Mouse (Mus musculus) urinary bladder, adult 2 months (tissue): ENCODE data around the gene Ccdc85a. TPM values are rescaled to one million over a fixed set of nuclear protein-coding genes. Genes with fewer than 3 reads are reported as not detected.
"Not testable (repeated sequence)": the region's sequence is repeated elsewhere in the genome, so short reads cannot be mapped to it uniquely, and the experiment has no call there.

Experiments used
- DNase-seq: peaks from one replicate; pipeline ENCODE4 v3.0.0; 2022; ENCODE audit warnings: low spot score
- polyA plus RNA-seq: library from polyadenylated mRNA; depleted of rRNA; stranded (reverse); fragments of >200 nt; gene quantifications from 2 replicates; pipeline ENCODE4 v1.2.3, GENCODE M21; 2012; rRNA removed

The Ccdc85a gene
- polyA plus RNA-seq, 1 experiment = 0.78 TPM

GRCm38 (mm10) chr11:28422451-28423231 lies 161.5 kb downstream of the Ccdc85a start:
- no peak for DNase-seq

GRCm38 (mm10) chr11:28415841-28416240 lies 168.3 kb downstream of the Ccdc85a start:
- no peak for DNase-seq

- DNase-seq = not testable (repeated sequence)
Observed at GRCm38 (mm10) chr11:28409880-28410279, 174.2 kb downstream of the Ccdc85a start.

GRCm38 (mm10) chr11:28397166-28397565 lies 187.0 kb downstream of the Ccdc85a start:
- no peak for DNase-seq

- no peak for DNase-seq
Observed at GRCm38 (mm10) chr11:28375891-28376290, 208.2 kb downstream of the Ccdc85a start.

GRCm38 (mm10) chr11:28374636-28375035 lies 209.5 kb downstream of the Ccdc85a start:
- DNase-seq = no peak

- DNase-seq = not testable (repeated sequence)
Observed at GRCm38 (mm10) chr11:28371381-28371780, 212.7 kb downstream of the Ccdc85a start.

- no peak for DNase-seq
Observed at GRCm38 (mm10) chr11:28365929-28366244, 218.2 kb downstream of the Ccdc85a start.

GRCm38 (mm10) chr11:28365209-28365928 lies 218.8 kb downstream of the Ccdc85a start:
- DNase-seq = peak; percentile 38

- DNase-seq = no peak
Observed at GRCm38 (mm10) chr11:28343465-28343864, 240.7 kb downstream of the Ccdc85a start.

- DNase-seq = no peak
Observed at GRCm38 (mm10) chr11:28341887-28342286, 242.2 kb downstream of the Ccdc85a start.

- DNase-seq = not testable (repeated sequence)
Observed at GRCm38 (mm10) chr11:28339224-28340150, 244.6 kb downstream of the Ccdc85a start, which contains the start of gene Gm6685. Gene Gm6685, minus strand, starts transcription at chr11:28339867.

Other genes starting within 250 kb of the Ccdc85a start
- gene Gm6685, start 244.5 kb downstream of the Ccdc85a start, polyA plus RNA-seq = 0.27 and 0.32 TPM in 2 replicates